Mouse (Mus musculus): Measurements from ENCODE around the gene Prrt3.
A peak's percentile ranks its signal among the peaks of the same experiment; 100 is the strongest.

The Prrt3 gene

DNA sequence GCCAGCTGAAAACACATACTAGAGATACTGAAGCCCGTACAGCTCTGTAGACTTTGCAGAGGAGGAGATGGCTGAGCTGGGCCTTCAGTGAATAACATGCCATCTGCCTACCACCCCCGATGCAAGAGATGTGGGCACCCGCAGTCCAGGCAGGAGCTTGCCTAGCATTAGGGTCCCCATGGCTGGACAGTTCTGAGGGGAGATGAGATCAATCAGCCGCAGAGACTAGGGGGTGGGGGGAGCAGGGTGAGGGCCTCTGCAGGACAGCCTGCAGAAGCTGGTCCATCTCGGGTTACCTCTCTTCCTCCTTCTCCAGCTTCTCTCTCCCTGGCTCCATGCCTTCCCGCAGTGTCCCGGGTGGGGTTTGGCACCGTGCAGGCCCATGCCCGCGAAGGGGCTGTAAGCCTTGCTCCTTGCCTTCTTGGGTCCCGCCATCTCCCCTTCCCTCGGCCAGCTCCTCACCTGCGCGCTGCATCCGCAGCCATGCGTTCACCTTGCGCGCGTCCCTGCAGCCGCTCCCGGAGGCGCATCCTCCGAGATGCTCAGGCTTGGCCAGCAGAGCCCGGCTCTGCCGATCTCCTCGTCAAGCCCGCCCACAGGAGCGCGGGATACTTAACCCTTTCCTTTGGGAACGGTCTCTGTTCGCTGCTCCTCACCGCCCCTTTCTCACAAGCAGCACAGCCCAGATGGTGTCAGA, at the start of gene Prrt3:
Gene Prrt3 (minus strand): TSS at position 544 of the 697 bp plus-strand sequence.
- DNase-seq (ENCODE audit: low read depth, low spot score) = peak; percentile 84

- no peak for DNase-seq (ENCODE audit: low read depth, low spot score)
Measured at GRCm38 (mm10) chr6:113543906-113544481, 42.3 kb upstream of the Prrt3 start.

DNA sequence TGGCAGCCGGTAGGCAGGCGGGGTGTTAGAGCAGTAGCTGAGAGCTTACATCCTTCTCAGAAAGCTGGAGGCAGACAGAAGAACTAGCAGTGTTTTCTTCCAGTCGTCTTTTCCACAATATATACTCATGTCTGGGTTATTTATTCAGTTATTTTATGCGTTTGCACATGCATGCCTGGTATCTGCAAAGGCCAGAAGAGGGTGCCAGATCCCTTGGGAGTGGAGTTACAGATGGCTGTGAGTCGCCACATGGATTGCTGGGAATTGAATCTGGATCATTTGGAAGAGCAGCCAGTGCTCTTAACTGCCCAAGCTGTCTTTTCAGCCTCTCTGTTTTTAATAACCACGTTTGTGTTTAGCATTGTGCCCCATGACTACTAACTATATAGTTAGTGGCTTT, 39.9 kb upstream of the Prrt3 start:
- no peak for DNase-seq (ENCODE audit: low read depth, low spot score)

DNA sequence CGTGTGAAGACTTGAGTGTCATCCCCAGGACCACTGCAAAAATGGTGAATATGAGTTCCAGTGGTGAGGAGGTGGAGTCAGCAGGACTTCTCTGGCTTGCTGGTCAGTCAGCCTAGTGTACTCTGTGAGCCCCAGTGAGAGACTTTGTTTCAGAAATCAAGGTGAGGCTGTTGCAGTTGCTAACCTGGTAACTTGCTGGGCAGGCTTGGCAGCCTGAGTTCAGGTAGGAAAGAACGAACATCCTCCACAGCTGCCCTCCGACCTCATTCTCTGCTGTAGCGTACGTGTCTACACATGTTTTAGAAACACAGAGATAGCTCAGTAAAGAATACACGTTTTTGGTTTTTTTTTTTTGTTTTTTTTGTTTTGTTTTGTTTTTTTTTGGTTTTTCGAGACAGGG, 33.2 kb upstream of the Prrt3 start:
- no peak for DNase-seq (ENCODE audit: low read depth, low spot score)

GRCm38 (mm10) chr6:113531840-113532404, 30.2 kb upstream of the Prrt3 start:
- DNase-seq (ENCODE audit: low read depth, low spot score) = no peak

DNA sequence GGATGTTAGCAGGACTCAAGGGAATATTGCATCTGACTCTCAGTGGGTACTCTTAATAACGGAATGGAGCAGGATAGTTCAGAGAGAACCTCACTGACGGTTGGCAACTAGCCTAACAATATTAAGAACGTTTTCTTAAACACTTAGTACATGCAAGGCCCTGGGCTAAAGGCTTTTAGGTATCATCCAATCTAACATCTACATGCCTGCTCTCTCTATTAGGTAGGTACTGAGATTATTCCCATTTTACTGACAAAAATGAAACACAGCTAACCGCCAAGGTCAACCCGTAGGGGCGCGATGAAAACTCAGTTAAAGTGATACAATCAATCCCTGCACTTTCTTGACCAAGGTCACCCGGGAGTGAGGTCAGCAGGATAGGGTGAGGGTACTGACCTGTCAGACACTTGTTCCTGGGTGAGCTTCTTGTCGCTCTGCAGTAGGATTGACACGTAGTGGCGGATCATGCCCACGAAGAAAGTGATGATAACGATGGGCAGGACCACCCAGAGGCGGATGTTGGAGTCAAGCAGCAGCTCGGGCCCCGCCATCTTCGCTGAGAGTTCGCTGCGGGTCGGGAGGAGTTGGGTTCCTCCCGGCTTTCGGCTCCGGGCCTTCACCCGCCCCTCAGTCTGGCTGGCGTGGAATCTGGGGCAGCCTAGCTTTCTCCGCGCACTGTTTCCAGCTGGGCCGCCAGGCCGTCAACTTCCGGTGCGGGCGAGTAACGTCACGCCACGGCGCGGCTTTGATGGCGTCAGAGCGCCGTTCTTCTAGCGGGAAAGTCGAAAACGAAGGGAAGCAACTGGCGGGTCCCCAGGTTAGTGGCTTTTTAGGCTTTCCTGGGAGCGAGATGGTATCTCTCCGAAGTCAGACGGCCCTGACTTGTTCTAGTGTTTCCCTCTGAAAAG, 29.5 kb upstream of the Prrt3 start, which contains the start of the genes Emc3 and Fancd2:
Gene Emc3 (minus strand): TSS at position 721 of the 908 bp plus-strand sequence.
Gene Fancd2 (plus strand): TSS at position 751 of the 908 bp plus-strand sequence.
- DNase-seq (ENCODE audit: low read depth, low spot score) = peak; percentile 96

DNA sequence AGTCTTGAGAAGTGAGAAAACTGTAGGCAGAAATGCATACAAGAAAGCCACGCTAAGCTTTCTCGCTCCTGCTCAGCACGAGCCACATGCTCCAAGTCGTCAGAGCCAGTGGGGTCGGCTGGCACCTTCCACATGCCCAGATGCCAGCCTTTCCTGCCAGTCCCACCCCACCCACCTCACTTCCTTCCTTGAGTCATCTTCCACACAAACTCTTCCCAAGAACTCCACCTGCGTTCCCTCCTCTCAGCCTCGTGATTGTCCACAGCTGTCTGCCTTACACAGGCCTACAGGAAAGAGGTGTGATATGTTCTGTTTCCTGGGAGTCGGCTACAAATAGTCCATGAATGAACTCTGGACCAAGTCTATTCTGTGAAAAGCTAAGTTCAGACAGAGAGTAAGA, 21.7 kb upstream of the Prrt3 start:
- DNase-seq (ENCODE audit: low read depth, low spot score) = no peak

- DNase-seq (ENCODE audit: low read depth, low spot score) = no peak
Measured at GRCm38 (mm10) chr6:113522310-113522709, 20.6 kb upstream of the Prrt3 start.

DNA sequence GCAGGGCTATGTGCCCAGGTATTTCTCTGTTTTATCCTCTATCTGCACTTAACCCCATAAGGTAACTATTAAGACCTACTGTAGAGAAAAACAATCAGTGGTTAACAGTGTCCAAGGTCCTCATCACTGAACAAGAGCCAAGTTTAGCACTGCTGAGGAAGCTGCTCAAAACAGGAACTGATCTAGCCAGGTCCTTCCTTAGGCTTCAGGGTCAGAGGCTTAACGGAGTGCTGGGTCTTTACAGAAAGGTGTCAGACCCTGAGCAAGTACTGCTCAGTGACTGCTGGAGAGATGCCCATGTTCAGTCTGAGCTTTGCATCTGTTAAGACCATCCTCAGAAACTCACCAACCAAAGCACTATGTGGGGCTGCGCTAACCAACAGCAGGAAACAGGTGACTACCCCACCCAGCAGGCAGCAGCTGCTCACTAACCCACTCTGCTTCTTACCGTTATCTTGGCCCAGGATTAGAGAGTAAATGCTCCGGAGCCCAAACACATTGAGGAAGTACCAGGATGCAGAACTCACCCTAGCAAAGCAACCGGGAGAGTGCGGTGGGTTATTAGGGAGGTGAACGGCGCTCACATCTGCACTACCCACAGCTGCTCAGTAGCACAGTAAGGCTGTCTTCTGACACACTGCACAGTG, 15.8 kb upstream of the Prrt3 start:
- DNase-seq (ENCODE audit: low read depth, low spot score) = no peak

DNA sequence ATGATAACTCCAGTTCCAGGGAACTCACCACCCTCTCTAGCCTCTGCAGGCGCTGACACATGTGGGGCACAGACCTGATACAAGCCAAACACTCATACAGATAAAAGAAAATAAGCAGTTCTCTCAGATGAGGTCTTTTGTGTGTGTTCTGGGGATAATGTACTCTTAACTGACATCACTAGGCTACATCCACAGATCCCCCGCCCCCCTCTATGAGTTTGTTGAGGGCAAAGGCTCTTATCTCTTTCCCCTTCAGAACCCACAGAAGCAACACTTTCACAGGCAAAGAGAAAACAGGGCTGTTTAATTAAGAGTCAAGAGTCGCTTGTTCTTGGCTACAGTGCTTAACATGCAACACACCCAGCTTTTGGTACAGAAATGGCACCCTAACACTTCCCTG, 12.9 kb upstream of the Prrt3 start:
- no peak for DNase-seq (ENCODE audit: low read depth, low spot score)

- DNase-seq (ENCODE audit: low read depth, low spot score) = no peak
Measured at GRCm38 (mm10) chr6:113513944-113514343, 12.2 kb upstream of the Prrt3 start.

GRCm38 (mm10) chr6:113508947-113509280, 7.2 kb upstream of the Prrt3 start:
- DNase-seq (ENCODE audit: low read depth, low spot score) = no peak

DNA sequence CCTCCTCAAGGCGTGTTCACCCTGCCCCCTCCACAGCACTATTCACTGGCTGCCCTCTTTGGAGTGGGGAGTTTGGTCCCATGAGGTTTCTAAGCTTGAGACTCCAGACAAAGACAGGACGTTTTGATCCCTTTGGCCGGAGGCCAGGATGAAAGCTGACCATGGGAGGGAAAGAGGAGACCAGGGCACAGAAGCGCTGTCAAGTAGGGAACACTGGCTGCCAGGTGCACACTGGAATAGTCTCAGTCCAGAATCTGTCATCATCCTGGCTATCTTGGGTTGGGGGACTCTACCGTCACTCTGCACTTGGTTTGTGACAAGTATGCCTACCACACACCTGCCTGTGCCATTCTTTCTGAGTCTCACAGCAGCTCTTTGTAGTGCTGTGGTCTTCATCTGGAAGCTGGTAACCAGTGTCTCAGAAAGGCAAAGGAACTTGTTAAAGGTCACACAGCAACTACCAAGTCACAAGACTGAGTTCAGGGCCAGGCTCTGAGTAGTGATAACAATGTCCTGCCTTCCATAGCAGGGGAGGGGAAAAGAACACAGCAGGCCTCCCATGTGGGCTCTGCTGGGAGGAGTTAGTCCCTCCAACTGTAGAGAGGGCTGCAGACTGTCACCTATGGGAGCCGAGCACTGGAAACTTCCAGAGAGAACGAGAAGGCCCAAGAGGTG, 6.7 kb upstream of the Prrt3 start:
- peak; percentile 78 for DNase-seq (ENCODE audit: low read depth, low spot score)

GRCm38 (mm10) chr6:113507130-113507529, 5.4 kb upstream of the Prrt3 start:
- DNase-seq (ENCODE audit: low read depth, low spot score) = no peak

DNA sequence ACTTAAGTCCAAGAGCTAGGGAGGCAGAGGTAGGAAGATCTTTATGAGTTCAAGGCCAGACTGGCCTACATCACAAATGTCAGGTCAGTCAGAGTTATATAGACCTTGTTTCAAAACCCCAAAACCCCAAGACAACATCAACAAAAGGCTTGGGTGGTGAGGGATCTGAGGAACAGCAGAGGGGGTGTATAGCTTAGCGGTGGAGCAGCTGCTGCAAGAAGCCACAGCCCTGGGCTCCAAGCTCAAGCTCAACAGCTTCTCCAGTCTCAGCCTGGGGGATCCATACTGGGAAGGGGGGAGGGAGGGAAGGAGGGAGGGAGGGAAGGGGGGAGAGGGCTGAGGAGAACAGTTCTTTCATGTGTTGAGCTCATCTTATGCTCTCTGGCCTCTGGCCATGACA, 4.0 kb upstream of the Prrt3 start:
- no peak for DNase-seq (ENCODE audit: low read depth, low spot score)

DNA sequence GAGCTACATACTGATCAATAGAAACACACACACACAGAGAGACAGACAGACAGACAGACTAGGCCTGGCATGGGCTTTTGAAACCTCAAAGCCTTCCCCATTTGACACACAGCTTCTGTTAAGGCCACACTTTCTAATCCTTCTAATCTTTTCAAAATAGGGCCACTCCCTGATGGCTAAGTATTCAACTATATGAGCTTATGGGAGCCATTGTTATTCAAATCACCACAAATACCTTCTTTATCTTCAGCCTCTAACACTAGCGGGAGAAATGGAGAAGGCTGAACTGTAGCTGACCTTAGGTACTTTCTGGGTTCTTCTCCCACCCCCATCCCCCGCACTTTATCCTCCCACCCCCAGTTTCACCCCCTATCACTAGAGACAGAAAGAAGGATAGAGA, 1.1 kb upstream of the Prrt3 start:
- peak; percentile 84 for DNase-seq (ENCODE audit: low read depth, low spot score)

GRCm38 (mm10) chr6:113499346-113499745, 2.4 kb downstream of the Prrt3 start:
- no peak for DNase-seq (ENCODE audit: low read depth, low spot score)

DNA sequence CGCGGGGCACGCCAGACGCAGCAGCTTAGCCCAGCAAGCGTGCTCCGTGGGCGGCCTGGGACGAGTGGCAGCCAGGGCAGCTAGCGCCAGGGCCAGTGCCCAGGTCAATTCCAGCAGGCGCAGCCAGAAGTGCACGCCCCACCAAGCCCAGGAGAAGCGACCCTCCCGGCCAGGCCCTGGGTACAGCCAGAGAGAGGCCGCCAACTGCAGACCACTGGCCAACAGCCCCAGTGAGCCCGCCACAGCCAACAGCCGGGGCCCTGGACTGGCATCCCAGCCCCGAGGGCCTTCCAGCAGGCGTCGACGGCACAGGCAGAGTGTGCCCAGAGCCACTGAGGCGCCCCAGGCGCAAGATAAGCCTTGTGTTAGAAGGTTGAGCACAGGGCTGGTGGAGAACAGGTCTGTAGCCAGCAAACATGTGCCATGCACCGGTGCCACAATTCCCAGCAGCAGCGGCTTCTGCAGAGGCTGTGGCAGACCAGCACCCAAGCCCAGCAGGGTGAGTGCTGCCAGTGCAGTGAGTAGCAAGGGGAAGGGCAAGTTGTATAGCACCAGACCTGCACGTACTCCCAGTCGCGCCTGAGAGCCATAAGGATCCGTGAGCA, 6.6 kb downstream of the Prrt3 start:
- DNase-seq (ENCODE audit: low read depth, low spot score) = peak; percentile 53

GRCm38 (mm10) chr6:113494258-113494788, 7.4 kb downstream of the Prrt3 start:
- DNase-seq (ENCODE audit: low read depth, low spot score) = peak; percentile 96

DNA sequence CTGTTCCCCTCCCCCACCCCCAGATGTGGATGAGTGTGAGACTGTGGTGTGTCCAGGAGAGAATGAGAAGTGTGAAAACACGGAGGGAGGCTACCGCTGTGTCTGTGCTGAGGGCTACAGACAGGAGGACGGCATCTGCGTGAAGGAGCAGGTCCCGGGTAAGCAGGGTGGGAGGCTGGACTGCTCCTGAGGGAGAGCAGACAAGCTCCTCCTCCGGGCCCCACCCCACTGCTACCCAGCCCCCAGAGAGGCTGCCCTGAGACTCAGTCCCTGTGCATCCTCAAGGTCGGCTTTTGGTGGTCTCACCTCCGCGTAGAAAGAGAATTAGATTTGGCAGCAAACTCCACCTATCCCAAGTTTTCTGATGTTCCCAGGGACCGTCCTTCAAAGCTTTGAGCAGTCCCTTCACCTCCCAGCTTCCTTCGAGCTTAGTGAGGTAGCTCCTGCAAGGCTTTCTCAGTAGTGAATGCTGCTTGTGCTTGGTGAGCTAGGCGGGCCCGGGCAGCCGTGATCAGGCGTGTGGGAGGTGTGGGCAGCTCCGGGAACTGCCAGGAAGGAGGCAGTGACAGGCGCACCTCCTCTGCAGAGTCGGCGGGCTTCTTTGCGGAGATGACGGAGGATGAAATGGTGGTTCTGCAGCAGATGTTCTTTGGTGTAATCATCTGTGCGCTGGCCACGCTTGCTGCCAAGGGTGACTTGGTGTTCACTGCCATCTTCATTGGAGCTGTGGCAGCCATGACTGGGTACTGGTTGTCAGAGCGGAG, 9.4 kb downstream of the Prrt3 start:
- DNase-seq (ENCODE audit: low read depth, low spot score) = no peak
